Comparison of ENCODE assay signal across 24 mouse cellular contexts in the genomic region with DNA sequence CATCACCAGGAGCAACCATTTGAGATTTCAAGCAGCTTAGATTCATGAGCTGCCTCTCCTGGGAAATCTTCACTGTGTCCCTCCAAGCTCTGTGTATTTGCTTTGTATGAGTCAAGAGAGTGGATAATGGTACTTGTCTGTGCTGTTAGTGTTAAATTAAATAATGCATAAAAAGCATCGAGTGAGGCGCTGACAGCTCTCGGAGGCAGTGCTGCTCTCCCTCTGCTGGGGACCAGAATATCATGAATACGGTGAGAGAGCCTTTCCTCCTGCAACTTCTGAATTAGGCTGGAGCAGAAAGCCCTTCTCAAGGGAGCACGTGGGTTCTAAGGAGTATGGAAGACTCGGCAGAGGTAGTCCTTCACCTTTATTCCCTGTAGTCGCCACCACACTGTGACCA. TPM values are rescaled to one million over a fixed set of nuclear protein-coding genes. Genes with fewer than 3 reads are reported as not detected.
DNase-seq lines count a peak whose midpoint lies in the region; ATAC-seq and TF ChIP-seq lines count a peak whose summit lies in the region.
"Had no signal": no experiment of that assay in that cellular context is flagged by ENCODE, and none has a peak within 500 bp of the region (broad histone marks: within the 10 kb centered on the region; RNA-seq: fewer than 3 reads in every experiment).

No protein-coding gene starts in this region.

- no peaks in the 10 kb centered on the region for H3K9me3 ChIP-seq in midbrain, embryonic 15.5 days
- no peaks in the 10 kb centered on the region for H3K9me3 ChIP-seq in midbrain, embryonic 11.5 days (ENCODE audit: control insufficient read depth, low read length)
- H3K9me3 ChIP-seq: embryonic facial prominence, embryonic 15.5 days; forebrain, embryonic 10.5 days; heart, embryonic 12.5 days; hindbrain, embryonic 15.5 days had no signal

- TF ChIP-seq POLR2A in brain, embryonic 14.5 days (IDR thresholded peaks at IDR 0.05; ENCODE audit: borderline replicate concordance, extremely low read depth, insufficient read depth, insufficient read length, poor library complexity, severe bottlenecking): no peak

- no peak overlapping the region for H3K4me2 ChIP-seq in midbrain, embryonic 15.5 days
- H3K4me2 ChIP-seq in midbrain, embryonic 11.5 days: no peak overlapping the region
- H3K4me2 ChIP-seq: embryonic facial prominence, embryonic 15.5 days; heart, embryonic 12.5 days; hindbrain, embryonic 15.5 days had no signal

- H3K27me3 ChIP-seq in midbrain, embryonic 15.5 days (replicated peaks): no peaks in the 10 kb centered on the region
- H3K27me3 ChIP-seq in midbrain, embryonic 11.5 days (ENCODE audit: control insufficient read depth, insufficient read depth, low read length): no peaks in the 10 kb centered on the region
- H3K27me3 ChIP-seq: embryonic facial prominence, embryonic 15.5 days; heart, embryonic 12.5 days; hindbrain, embryonic 15.5 days had no signal

- no peak overlapping the region for H3K9ac ChIP-seq in midbrain, embryonic 15.5 days
- no peak overlapping the region for H3K9ac ChIP-seq in midbrain, embryonic 11.5 days (ENCODE audit: low read length)
- H3K9ac ChIP-seq: embryonic facial prominence, embryonic 15.5 days; heart, embryonic 12.5 days; hindbrain, embryonic 15.5 days had no signal

- H3K27ac ChIP-seq in layer of hippocampus, adult 2 months: no peak overlapping the region
- H3K27ac ChIP-seq in midbrain, embryonic 15.5 days: 0 out of 2 replicates have a peak overlapping the region, but pooled peaks have one; percentile 18
- no peak overlapping the region for H3K27ac ChIP-seq in midbrain, embryonic 11.5 days (ENCODE audit: low read depth, low read length)
- H3K27ac ChIP-seq: embryonic facial prominence, embryonic 15.5 days; forebrain, embryonic 10.5 days; heart, adult 2 months; hindbrain, embryonic 15.5 days had no signal

- peak; percentile 45 for TF ChIP-seq CTCF in layer of hippocampus, adult 2 months (conservative IDR thresholded peaks at IDR 0.05)
- TF ChIP-seq CTCF in brain, embryonic 14.5 days (IDR thresholded peaks at IDR 0.05; ENCODE audit: borderline replicate concordance, extremely low read depth, insufficient read depth, insufficient read length): no peak

- no peak for DNase-seq in frontal cortex, postnatal 25 days (ENCODE audit: low spot score in 2 of 2)
- DNase-seq in layer of hippocampus, adult 2 months (ENCODE audit: low spot score in 2 of 2): no peak
- no peak for DNase-seq in layer of hippocampus, postnatal 10 days (ENCODE audit: low spot score in 2 of 2)
- no peak for DNase-seq in midbrain, embryonic 11.5 days (ENCODE audit: low spot score, missing footprints)
- DNase-seq in brain, embryonic 14.5 days (ENCODE audit: low read depth): peak; percentile 38
- DNase-seq in embryo, embryonic 10.5 days (ENCODE audit: low spot score): no peak
- DNase-seq: adrenal gland, postnatal 10 days; cerebellum, adult 18-20 months; cerebellum, adult 9-11 months; cerebellum, postnatal 36 days; embryo, embryonic 11 days; gastrocnemius, postnatal 10 days; heart, adult 2 months had no signal

- WGBS in midbrain, embryonic 15.5 days: 59% methylated on average over 7 of the region's 7 CpGs
- WGBS in midbrain, embryonic 11.5 days: 82% methylated on average over 7 of the region's 7 CpGs

- H3K4me1 ChIP-seq in midbrain, embryonic 15.5 days: peaks cover 5% of the 10 kb centered on the region; the same call in 1 of the 2 replicates
- H3K4me1 ChIP-seq in midbrain, embryonic 11.5 days (ENCODE audit: control insufficient read depth, insufficient read depth, low read length): no peaks in the 10 kb centered on the region
- H3K4me1 ChIP-seq: embryonic facial prominence, embryonic 15.5 days; forebrain, embryonic 10.5 days had no signal

- ATAC-seq in frontal cortex, adult (ENCODE audit: low TSS enrichment): peak; percentile 59; the same call in 1 of the 2 replicates
- no peak for ATAC-seq in midbrain, embryonic 15.5 days (replicated peaks)
- ATAC-seq in midbrain, embryonic 11.5 days (ENCODE audit: low FRiP score): no peak
- ATAC-seq: forebrain, embryonic 14.5 days; inflammation-experienced regulatory T-cells, adult 6 months had no signal

- no peaks in the 10 kb centered on the region for H3K36me3 ChIP-seq in midbrain, embryonic 15.5 days (replicated peaks)
- H3K36me3 ChIP-seq in midbrain, embryonic 11.5 days (ENCODE audit: control insufficient read depth, insufficient read depth, low read length): no peaks in the 10 kb centered on the region
- H3K36me3 ChIP-seq: embryonic facial prominence, embryonic 15.5 days; forebrain, embryonic 10.5 days; heart, embryonic 12.5 days; hindbrain, embryonic 15.5 days had no signal

- H3K4me3 ChIP-seq in layer of hippocampus, adult 2 months: no peak overlapping the region
- no peak overlapping the region for H3K4me3 ChIP-seq in midbrain, embryonic 15.5 days
- H3K4me3 ChIP-seq in midbrain, embryonic 11.5 days (ENCODE audit: low read depth, low read length): no peak overlapping the region
- H3K4me3 ChIP-seq: embryonic facial prominence, embryonic 15.5 days; erythroblast, embryonic 14.5 days; forebrain, embryonic 10.5 days; heart, adult 2 months; heart, embryonic 12.5 days; hindbrain, embryonic 15.5 days had no signal

RNA-seq across cellular contexts. Expression of a gene that starts 29.6 kb away (rescaled TPM):
- total RNA-seq in layer of hippocampus, adult 2 months (2021): 1 to 10 TPM; 1.1 to 2.5 TPM
- total RNA-seq in layer of hippocampus, postnatal 10 days (2021): 1 to 10 TPM; 5.1 to 6.7 TPM
- polyA plus RNA-seq in midbrain, embryonic 15.5 days (2015; fragmentation: Nextera tagmentation; extraction: Ambion mirVana): 1.0 and 1.1 TPM in 2 replicates
- 0.72 and 1.3 TPM in 2 replicates for polyA plus RNA-seq in midbrain, embryonic 11.5 days (2014; fragmentation: Nextera tagmentation; extraction: Ambion mirVana)
- polyA plus RNA-seq in brain, embryonic 14.5 days (2012; rRNA removed): 1.4 and 3.1 TPM in 2 replicates
- total RNA-seq: MEL had no signal
- polyA plus RNA-seq: C2C12; erythroblast, embryonic 14.5 days; inflammation-experienced regulatory T-cells, adult 6 months had no signal
